Mouse (Mus musculus): ENCODE measurements around the gene Tgfbr2. TPM values are rescaled to one million over a fixed set of nuclear protein-coding genes. Genes with fewer than 3 reads are reported as not detected.

The Tgfbr2 gene
- 17.2 and 19.0 TPM in 2 replicates for polyA plus RNA-seq (2015; fragmentation: Nextera tagmentation; extraction: Ambion mirVana)

DNA sequence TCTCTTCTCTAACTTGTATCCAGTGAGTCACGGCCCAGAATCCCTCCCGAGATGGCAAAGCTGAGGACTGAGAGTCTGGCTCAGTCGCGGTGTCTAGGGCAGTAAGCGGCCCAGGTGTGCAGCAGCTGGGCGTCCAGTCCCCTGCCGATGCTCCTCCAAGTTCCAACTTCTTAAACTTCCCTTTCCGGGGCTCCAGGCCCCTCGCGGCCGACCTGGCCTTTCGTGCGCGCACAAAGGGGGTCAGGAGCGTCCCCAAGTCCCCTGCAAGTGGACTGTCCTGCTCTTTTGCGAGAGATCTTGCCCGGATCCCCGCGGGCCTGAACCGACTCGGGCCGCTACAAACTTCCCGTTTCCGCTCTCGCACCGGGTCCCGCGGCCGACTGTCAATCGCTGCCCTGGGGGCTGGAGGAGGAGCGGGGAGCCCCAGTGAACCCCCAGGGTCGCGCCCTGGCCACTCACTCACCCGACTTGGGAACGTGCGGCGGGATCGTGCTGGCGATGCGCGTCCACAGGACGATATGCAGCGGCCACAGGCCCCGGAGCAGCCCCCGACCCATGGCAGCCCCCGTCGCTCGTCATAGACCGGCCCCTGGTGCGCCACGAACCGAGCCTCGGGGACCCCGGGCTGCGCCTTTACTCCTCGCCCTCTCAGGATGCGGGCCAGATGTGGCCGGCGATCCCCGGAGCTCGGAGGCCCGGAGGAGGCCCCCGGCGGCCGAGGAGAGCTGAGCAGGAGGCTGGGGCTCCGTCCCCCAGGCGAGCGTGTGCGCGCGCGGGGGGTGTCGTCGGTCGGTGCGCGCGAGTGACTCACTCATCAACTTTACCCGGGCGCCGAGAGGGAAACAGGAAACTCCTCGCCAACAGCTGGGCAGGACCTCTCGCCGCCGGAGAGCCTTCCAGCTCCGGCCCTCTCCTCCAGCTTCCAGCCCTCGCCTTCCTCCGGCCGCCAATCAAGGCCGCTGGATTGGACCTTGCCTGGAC lies at the start of gene Tgfbr2:
Gene Tgfbr2, minus strand, starts transcription at position 880 of the 981 bp plus-strand sequence.
- peak within 1 kb of the TSS; percentile 73 for H3K4me3 ChIP-seq
- H3K4me2 ChIP-seq = peak within 1 kb of the TSS; percentile 82
- peak within 1 kb of the TSS; percentile 90 for H3K9ac ChIP-seq
- H3K4me1 ChIP-seq = peaks cover 23% of the 10 kb centered on the region
- no peaks in the 10 kb centered on the region for H3K9me3 ChIP-seq
- no peaks in the 10 kb centered on the region for H3K27me3 ChIP-seq (replicated peaks)
- H3K36me3 ChIP-seq = no peaks in the 10 kb centered on the region
- peak within 1 kb of the TSS; percentile 92 for H3K27ac ChIP-seq (replicated peaks)
- ATAC-seq (ENCODE audit: extremely low read depth, insufficient number of reproducible peaks, low FRiP score, low TSS enrichment) = peak; percentile 72
- under 1% methylated on average over 90 of the region's 90 CpGs for whole genome bisulfite sequencing

DNA sequence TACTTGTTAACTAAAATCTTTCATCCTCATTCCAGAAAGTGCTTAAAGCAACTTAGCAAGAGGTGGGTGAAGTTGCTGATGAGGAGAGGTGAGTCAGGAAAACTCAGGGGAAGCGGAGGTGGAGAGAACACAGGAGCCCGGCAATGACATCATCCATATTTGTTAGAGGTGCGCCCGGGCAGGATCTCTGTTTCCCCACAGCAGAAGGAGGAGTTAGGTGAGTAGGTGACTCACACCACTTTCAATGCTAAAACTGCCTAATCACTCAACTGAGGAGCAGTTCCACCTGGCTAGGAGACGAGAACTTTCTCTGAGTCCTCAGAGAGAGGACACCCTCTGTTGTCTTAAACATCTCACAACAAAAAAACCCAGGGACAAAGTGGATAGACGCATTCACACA lies 48.2 kb upstream of the Tgfbr2 start:
- Histone ChIP-seq H3K27ac (replicated peaks) (no peak overlapping the region), H3K9ac (no peak overlapping the region), H3K36me3 (no peaks in the 10 kb centered on the region), H3K27me3 (replicated peaks) (peaks cover 12% of the 10 kb centered on the region; the same call in 1 of the 2 replicates), H3K4me3 (no peak overlapping the region), H3K4me2 (no peak overlapping the region), H3K9me3 (no peaks in the 10 kb centered on the region), H3K4me1 (peaks cover 25% of the 10 kb centered on the region)
- 60% methylated on average over 6 of the region's 6 CpGs for WGBS
- ATAC-seq (ENCODE audit: extremely low read depth, insufficient number of reproducible peaks, low FRiP score, low TSS enrichment) = no peak

DNA sequence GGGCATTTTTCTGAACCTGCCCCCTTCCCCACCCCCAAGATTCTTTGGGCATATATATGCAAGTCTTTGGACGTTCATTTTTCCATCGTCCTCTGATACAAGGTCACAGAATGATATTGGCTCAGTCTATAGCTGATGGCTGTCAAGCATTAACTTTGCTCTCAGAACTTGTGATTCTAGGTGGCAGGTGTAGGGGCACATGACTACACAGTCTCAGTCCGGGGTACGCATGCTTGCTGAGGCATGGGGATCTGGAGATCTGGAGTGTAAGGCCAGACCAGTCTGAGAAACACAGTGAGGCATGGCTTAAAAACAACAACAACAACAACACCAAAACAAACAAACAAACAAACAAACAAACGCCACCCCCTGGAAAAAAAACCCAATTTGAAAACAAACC lies 47.5 kb upstream of the Tgfbr2 start:
- Histone ChIP-seq H3K4me2 (no peak overlapping the region), H3K4me1 (peaks cover 20% of the 10 kb centered on the region), H3K27me3 (replicated peaks) (peaks cover 12% of the 10 kb centered on the region; the same call in 1 of the 2 replicates), H3K9me3 (no peaks in the 10 kb centered on the region), H3K27ac (replicated peaks) (no peak overlapping the region), H3K4me3 (no peak overlapping the region), H3K36me3 (no peaks in the 10 kb centered on the region), H3K9ac (no peak overlapping the region)
- no peak for ATAC-seq (ENCODE audit: extremely low read depth, insufficient number of reproducible peaks, low FRiP score, low TSS enrichment)
- WGBS = 78% methylated on average over 5 of the region's 5 CpGs

DNA sequence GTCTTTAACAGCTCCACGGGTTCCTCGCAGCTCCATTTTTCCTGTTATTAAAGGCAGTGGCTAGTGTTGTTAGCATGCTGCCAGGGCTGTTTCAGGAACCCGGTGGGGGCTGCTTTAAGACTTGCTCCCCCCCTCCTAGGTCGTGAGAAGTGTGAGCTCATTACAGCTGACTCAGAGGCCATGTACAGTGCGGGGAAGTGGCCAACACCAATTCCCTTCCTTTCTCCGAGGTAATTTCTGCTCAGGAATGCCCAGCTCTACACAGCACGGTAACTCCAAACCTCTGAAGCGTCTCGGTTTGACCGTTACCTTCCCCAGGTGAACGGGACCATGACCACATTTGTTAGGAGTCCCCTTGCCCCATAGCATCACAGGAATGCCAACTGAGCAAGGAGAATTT lies 46.8 kb upstream of the Tgfbr2 start:
- ATAC-seq (ENCODE audit: extremely low read depth, insufficient number of reproducible peaks, low FRiP score, low TSS enrichment) = no peak
- Histone ChIP-seq H3K4me3 (no peak overlapping the region), H3K9ac (no peak overlapping the region), H3K9me3 (0 out of 2 replicates have a peak, but pooled peaks cover 3% of the 10 kb centered on the region), H3K4me2 (no peak overlapping the region), H3K27ac (replicated peaks) (no peak overlapping the region), H3K36me3 (no peaks in the 10 kb centered on the region), H3K27me3 (replicated peaks) (peaks cover 12% of the 10 kb centered on the region; the same call in 1 of the 2 replicates), H3K4me1 (peaks cover 14% of the 10 kb centered on the region)
- 65% methylated on average over 11 of the region's 11 CpGs for WGBS

DNA sequence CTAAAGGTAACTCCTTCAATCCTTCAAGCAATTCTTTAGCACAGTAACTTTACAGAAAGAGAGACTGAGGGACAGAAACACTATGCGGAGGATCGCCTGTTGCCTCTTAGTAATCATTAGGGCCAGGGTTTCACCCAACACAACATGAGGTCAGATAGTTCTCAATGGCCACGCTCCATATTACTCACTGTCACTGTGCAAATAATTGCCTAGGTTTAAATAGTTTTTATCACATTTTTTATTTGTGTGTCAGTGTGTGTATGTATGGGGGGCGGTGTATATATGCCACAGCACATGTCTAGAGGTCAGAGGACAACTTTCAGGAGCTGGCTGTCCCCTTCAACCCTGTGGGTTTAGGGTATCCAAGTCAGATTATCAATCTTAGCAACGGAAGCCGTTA lies 46.4 kb upstream of the Tgfbr2 start:
- Histone ChIP-seq H3K4me1 (peaks cover 14% of the 10 kb centered on the region), H3K36me3 (no peaks in the 10 kb centered on the region), H3K4me3 (no peak overlapping the region), H3K4me2 (no peak overlapping the region), H3K27me3 (replicated peaks) (peaks cover 8% of the 10 kb centered on the region; the same call in 1 of the 2 replicates), H3K9me3 (0 out of 2 replicates have a peak, but pooled peaks cover 3% of the 10 kb centered on the region), H3K9ac (no peak overlapping the region), H3K27ac (replicated peaks) (no peak overlapping the region)
- ATAC-seq (ENCODE audit: extremely low read depth, insufficient number of reproducible peaks, low FRiP score, low TSS enrichment) = no peak
- WGBS = 85% methylated on average over 6 of the region's 6 CpGs

DNA sequence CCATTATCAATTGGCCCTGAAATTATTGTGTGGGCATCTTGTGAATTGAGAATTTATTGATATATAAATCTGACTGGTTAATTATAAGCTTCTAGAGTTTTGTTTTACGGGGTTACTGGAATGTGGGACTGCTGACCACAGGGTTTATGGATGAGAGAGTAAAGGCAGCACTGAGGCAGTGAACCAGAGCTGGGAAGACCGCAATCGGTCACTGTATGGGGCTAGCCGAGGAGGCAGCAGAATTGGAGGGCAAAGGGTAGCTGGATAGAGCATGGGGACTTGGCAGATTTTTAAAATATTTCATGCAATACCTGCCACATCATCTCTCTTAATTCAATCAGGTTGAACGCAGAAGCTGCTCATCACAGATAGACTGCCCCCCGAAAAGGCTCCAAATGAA lies 45.5 kb upstream of the Tgfbr2 start:
- ATAC-seq (ENCODE audit: extremely low read depth, insufficient number of reproducible peaks, low FRiP score, low TSS enrichment) = no peak
- H3K9me3 ChIP-seq = 0 out of 2 replicates have a peak, but pooled peaks cover 3% of the 10 kb centered on the region
- H3K36me3 ChIP-seq = no peaks in the 10 kb centered on the region
- WGBS = 87% methylated on average over 6 of the region's 6 CpGs
- H3K4me2 ChIP-seq = no peak overlapping the region
- no peak overlapping the region for H3K4me3 ChIP-seq
- H3K4me1 ChIP-seq = peaks cover 14% of the 10 kb centered on the region
- H3K9ac ChIP-seq = no peak overlapping the region
- peaks cover 5% of the 10 kb centered on the region; the same call in 1 of the 2 replicates for H3K27me3 ChIP-seq (replicated peaks)
- H3K27ac ChIP-seq (replicated peaks) = no peak overlapping the region

DNA sequence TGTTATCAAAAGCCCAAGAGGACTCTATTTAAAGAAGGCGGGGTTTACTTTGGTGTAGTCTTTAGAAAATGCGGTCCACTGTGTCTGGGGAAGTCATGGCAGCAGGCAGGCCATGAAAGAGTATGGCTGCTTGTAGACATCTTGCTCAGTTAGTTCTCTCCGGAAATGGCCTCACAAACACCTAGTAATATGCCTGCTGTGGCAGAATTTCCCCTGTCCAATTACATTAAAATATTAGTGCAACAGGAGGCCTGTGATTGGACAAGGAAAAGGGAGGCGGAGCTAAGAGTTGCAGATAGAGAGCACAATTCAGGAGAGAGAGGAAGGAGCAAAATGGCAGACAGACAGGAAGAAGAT lies 45.0 kb upstream of the Tgfbr2 start:
- Histone ChIP-seq H3K36me3 (no peaks in the 10 kb centered on the region), H3K4me3 (no peak overlapping the region), H3K9ac (no peak overlapping the region), H3K27ac (replicated peaks) (no peak overlapping the region), H3K27me3 (replicated peaks) (peaks cover 5% of the 10 kb centered on the region; the same call in 1 of the 2 replicates), H3K4me2 (no peak overlapping the region), H3K4me1 (peaks cover 14% of the 10 kb centered on the region), H3K9me3 (0 out of 2 replicates have a peak, but pooled peaks cover 3% of the 10 kb centered on the region)
- ATAC-seq (ENCODE audit: extremely low read depth, insufficient number of reproducible peaks, low FRiP score, low TSS enrichment) = no peak
- 83% methylated on average over 4 of the region's 4 CpGs for WGBS

DNA sequence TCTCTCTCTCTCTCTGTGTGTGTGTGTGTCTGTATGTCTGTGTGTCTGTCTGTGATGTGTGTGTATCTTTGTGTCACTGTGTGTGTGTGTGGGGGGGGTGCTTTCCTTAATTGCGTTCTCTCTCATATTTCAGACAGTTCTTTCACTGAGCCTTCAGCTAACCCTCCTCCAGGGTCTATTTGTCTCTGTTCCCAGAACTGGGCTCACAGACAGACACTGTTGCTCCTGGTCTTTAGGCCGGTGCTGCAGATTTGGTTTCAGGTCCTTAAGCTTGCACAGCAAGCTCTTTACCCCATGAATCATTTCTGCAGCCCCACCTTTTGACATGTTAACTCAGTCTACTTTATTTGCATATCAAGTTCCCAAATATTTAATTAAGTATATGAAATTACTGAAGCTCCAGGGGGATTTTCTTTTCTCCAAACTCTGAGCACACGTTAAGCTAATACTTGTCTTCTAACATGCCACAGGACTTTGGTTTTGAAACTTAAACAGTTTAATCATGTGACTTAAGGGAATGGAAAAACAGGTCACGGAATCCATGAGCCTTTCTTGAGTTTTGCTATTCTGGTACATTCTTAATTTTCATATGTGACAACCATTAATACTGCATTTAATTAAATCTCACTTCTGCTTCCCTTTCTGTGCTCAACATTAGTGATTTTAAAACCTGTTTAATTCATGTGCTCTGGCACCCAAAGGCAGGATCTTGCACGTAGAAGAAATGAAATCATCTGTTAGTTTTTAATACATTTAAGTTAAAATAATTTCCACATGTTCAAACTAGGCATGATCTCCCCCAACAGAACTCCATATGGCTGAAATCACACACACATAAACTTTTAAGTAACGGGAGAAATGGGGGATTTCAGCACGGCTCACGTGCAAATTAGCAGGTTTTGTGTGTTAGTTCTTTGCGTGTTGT lies 44.3 kb upstream of the Tgfbr2 start:
- H3K27ac ChIP-seq (replicated peaks) = peak overlapping the region; percentile 65
- 74% methylated on average over 9 of the region's 9 CpGs for whole genome bisulfite sequencing
- H3K9me3 ChIP-seq = 0 out of 2 replicates have a peak, but pooled peaks cover 3% of the 10 kb centered on the region
- no peak overlapping the region for H3K4me3 ChIP-seq
- no peaks in the 10 kb centered on the region for H3K36me3 ChIP-seq
- H3K27me3 ChIP-seq (replicated peaks) = peaks cover 5% of the 10 kb centered on the region; the same call in 1 of the 2 replicates
- H3K4me1 ChIP-seq = peaks cover 14% of the 10 kb centered on the region
- H3K9ac ChIP-seq = 0 out of 2 replicates have a peak overlapping the region, but pooled peaks have one; percentile 34
- ATAC-seq (ENCODE audit: extremely low read depth, insufficient number of reproducible peaks, low FRiP score, low TSS enrichment) = no peak
- H3K4me2 ChIP-seq = no peak overlapping the region

DNA sequence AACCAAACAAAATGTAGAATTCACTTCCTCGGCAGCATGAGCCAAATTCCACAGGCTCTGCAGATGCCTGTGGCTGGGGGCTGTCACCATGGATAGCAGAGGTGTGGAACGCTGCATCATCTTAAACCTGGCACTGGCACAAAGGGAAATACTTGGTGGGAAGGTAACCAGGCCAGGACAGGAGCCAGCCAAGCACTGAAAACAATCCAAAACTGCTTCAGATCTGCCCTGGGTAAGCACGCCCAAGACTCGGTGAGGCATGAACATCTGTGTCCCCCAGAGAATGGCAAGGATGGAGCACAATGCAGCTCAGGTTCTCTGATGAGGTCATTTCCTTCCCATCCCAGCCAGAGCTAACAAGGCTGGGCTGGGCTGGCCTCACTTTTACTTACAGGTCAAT lies 43.6 kb upstream of the Tgfbr2 start:
- 29% methylated on average over 4 of the region's 4 CpGs for WGBS
- Histone ChIP-seq H3K4me1 (peaks cover 20% of the 10 kb centered on the region), H3K9ac (no peak overlapping the region), H3K27ac (replicated peaks) (peak overlapping the region; percentile 65), H3K4me2 (no peak overlapping the region), H3K27me3 (replicated peaks) (no peaks in the 10 kb centered on the region), H3K36me3 (no peaks in the 10 kb centered on the region), H3K4me3 (no peak overlapping the region), H3K9me3 (0 out of 2 replicates have a peak, but pooled peaks cover 3% of the 10 kb centered on the region)
- ATAC-seq (ENCODE audit: extremely low read depth, insufficient number of reproducible peaks, low FRiP score, low TSS enrichment) = no peak

DNA sequence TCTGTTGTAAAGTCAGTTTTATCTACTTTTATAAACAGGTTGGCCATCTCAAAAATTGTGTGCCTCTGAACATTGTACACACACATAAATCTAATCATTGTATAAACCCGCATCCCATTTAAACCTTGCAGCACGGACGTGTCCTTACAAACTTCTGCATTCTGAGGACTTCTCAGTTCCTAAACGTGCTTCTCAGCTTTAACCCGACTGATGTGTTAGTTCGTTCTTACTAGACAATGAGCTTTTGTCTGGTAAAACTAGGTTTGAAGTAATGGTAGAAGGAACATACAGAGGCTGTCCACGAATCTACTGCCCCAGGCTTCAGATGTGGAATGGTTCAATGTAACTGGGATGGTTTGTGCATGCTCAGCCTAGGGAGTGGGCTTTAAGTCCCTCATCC lies 41.9 kb upstream of the Tgfbr2 start:
- no peak for ATAC-seq (ENCODE audit: extremely low read depth, insufficient number of reproducible peaks, low FRiP score, low TSS enrichment)
- H3K27me3 ChIP-seq (replicated peaks) = no peaks in the 10 kb centered on the region
- no peak overlapping the region for H3K9ac ChIP-seq
- H3K4me3 ChIP-seq = no peak overlapping the region
- H3K4me2 ChIP-seq = no peak overlapping the region
- H3K36me3 ChIP-seq = no peaks in the 10 kb centered on the region
- peaks cover 37% of the 10 kb centered on the region for H3K4me1 ChIP-seq
- H3K27ac ChIP-seq (replicated peaks) = no peak overlapping the region
- 0 out of 2 replicates have a peak, but pooled peaks cover 3% of the 10 kb centered on the region for H3K9me3 ChIP-seq
- whole genome bisulfite sequencing = 84% methylated on average over 7 of the region's 7 CpGs

DNA sequence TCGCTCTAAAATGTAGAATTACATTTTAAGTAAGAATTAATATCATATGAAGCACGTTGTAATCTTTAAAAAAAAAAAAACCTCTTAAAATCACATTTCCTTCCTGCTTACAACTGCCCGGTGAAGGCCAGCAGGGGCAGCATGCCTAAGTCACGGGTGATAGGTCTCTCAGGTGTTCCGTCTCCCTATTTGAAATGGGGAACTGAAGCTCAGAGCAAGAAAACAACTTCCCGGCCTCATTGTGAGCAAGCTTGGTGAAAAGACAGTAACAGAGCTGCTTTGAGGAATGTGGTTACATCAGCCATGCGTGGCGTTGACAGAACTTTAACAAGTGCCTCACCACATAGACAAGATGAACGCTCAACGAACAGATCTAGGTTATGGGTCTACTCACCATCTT lies 41.5 kb upstream of the Tgfbr2 start:
- no peak overlapping the region for H3K4me3 ChIP-seq
- H3K36me3 ChIP-seq = no peaks in the 10 kb centered on the region
- no peak overlapping the region for H3K9ac ChIP-seq
- no peaks in the 10 kb centered on the region for H3K27me3 ChIP-seq (replicated peaks)
- no peak overlapping the region for H3K27ac ChIP-seq (replicated peaks)
- 70% methylated on average over 10 of the region's 10 CpGs for WGBS
- H3K9me3 ChIP-seq = 0 out of 2 replicates have a peak, but pooled peaks cover 3% of the 10 kb centered on the region
- no peak for ATAC-seq (ENCODE audit: extremely low read depth, insufficient number of reproducible peaks, low FRiP score, low TSS enrichment)
- H3K4me1 ChIP-seq = peaks cover 39% of the 10 kb centered on the region
- H3K4me2 ChIP-seq = no peak overlapping the region

Measured in heart, embryonic 13.5 days (tissue).